Mouse (Mus musculus) hindbrain, embryonic 11.5 days (tissue): ENCODE results near the gene Sema5a. TPM values are rescaled to one million over a fixed set of nuclear protein-coding genes. Genes with fewer than 3 reads are reported as not detected.

Experiments
- ATAC-seq: fragments of 200-750 bp; cut with Nextera tagmentation; 2 replicates; pipeline ENCODE4 v1.8.0; 2017; ENCODE audit warnings: mild to moderate bottlenecking, moderate TSS enrichment, moderate library complexity; ENCODE audit not compliant: low FRiP score
- DNase-seq: peaks from one replicate; pipeline ENCODE4 v3.0.0-alpha.2; 2015; ENCODE audit warnings: low spot score
- H3K27ac ChIP-seq: fragments of 300-500 bp; sonication (generic); 2 replicates; pipeline ENCODE4 v1.5.1; 2014; ENCODE audit warnings: mild to moderate bottlenecking, low read depth, low read length
- H3K27me3 ChIP-seq: fragments of 300-500 bp; sonication (generic); 2 replicates; pipeline ENCODE4 v1.6.1; 2014; ENCODE audit warnings: mild to moderate bottlenecking, low read length, moderate library complexity, mixed read lengths; ENCODE audit not compliant: control insufficient read depth, insufficient read depth
- H3K36me3 ChIP-seq: fragments of 300-500 bp; sonication (generic); 2 replicates; pipeline ENCODE4 v1.6.1; 2014; ENCODE audit warnings: mild to moderate bottlenecking, low read length, moderate library complexity, mixed read lengths; ENCODE audit not compliant: control insufficient read depth, insufficient read depth
- H3K4me1 ChIP-seq: fragments of 300-500 bp; sonication (generic); replicated peaks from 2 replicates; pipeline ENCODE4 v1.6.1; 2014; ENCODE audit warnings: low read length, mixed read lengths; ENCODE audit not compliant: control insufficient read depth, insufficient read depth
- H3K4me2 ChIP-seq: fragments of 300-500 bp; sonication (generic); replicated peaks from 2 replicates; pipeline ENCODE4 v1.6.1; 2014; ENCODE audit warnings: mild to moderate bottlenecking, low read depth, low read length
- H3K4me3 ChIP-seq: fragments of 300-500 bp; sonication (generic); 2 replicates; pipeline ENCODE4 v1.5.1; 2014; ENCODE audit warnings: low read depth, low read length
- H3K9ac ChIP-seq: fragments of 300-500 bp; sonication (generic); 2 replicates; pipeline ENCODE4 v1.6.1; 2014; ENCODE audit warnings: low read depth, low read length
- H3K9me3 ChIP-seq: fragments of 300-500 bp; sonication (generic); 2 replicates; pipeline ENCODE4 v1.6.1; 2016; ENCODE audit warnings: low read length; ENCODE audit not compliant: control insufficient read depth
- WGBS: fragments of 180-500 bp; shearing (Covaris S2); extraction: QIAGEN DNeasy Blood & Tissue Kit; methylation state at CpG from one replicate; pipeline ENCODE4 v1.1.7; 2014; 5-methylcytosine and 5-hydroxymethylcytosine counted together
- polyA plus RNA-seq: library from polyadenylated mRNA; unstranded; fragments of >200 nt; fragmentation: Nextera tagmentation; extraction: Ambion mirVana; gene quantifications from 2 replicates; pipeline ENCODE4 v1.2.1, GENCODE M21; 2014

The Sema5a gene
- polyA plus RNA-seq, 1 experiment from 2014 or later, result 7.5 TPM

- 80% methylated on average over 6 of the region's 6 CpGs for WGBS
- ATAC-seq, result no peak
- no peak overlapping the region for H3K4me2 ChIP-seq
Measured at GRCm38 (mm10) chr15:32306557-32307243, 62.1 kb downstream of the Sema5a start.

DNA sequence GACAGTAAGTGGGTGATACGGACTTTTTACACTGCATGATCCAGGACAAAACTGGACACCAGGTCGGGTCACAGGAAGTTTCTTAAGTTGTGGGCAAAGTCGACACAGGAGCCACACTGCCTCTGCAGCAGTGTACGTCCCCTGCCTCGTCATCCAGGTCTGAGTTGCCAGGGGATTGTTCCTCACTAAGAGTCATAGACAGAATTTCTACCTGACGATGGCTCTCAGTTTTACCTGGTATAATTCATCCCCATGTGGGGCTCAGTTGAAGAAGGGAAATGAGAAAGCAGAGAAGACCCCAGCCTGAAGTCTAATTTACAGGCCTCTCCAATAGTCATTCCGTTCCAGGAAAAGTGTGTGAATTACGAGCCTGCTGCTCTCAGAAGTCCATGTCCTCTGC lies 66.2 kb downstream of the Sema5a start:
- 85% methylated on average over 8 of the region's 8 CpGs for WGBS
- Histone ChIP-seq H3K4me3 (no peak overlapping the region), H3K36me3 (no peaks in the 10 kb centered on the region), H3K9ac (no peak overlapping the region), H3K4me2 (no peak overlapping the region), H3K4me1 (no peaks in the 10 kb centered on the region), H3K27me3 (no peaks in the 10 kb centered on the region), H3K9me3 (no peaks in the 10 kb centered on the region), H3K27ac (no peak overlapping the region)
- DNase-seq, result no peak
- ATAC-seq, result no peak

More at GRCm38 (mm10) chr15:32306557-32307243, 62.1 kb downstream of the Sema5a start:
- Histone ChIP-seq H3K4me1 (no peaks in the 10 kb centered on the region), H3K36me3 (no peaks in the 10 kb centered on the region), H3K27me3 (no peaks in the 10 kb centered on the region), H3K4me3 (no peak overlapping the region), H3K27ac (no peak overlapping the region), H3K9ac (no peak overlapping the region), H3K9me3 (no peaks in the 10 kb centered on the region)
- DNase-seq, result no peak

DNA sequence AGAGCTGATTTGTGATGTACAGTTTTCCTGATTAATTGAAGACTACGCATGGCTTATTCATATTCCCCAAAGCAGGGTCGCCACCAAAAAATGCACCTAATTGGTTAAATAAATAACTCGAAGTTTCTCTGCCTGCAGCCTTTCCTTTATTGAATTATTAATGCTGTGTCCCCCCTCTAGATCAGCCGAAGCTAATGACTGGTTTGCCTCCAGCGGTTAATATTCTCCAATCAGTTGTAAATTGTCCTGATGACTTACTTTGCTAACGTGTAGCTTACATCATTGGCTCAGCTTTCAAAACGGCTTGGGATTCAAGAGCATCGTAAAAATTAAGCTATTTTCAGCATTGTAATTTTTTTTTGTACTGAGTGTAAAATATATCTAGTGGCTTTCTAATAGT lies 66.7 kb downstream of the Sema5a start:
- Histone ChIP-seq H3K9me3 (no peaks in the 10 kb centered on the region), H3K27me3 (no peaks in the 10 kb centered on the region), H3K9ac (no peak overlapping the region), H3K27ac (no peak overlapping the region), H3K4me2 (no peak overlapping the region), H3K36me3 (no peaks in the 10 kb centered on the region), H3K4me3 (no peak overlapping the region), H3K4me1 (no peaks in the 10 kb centered on the region)
- 89% methylated on average over 8 of the region's 8 CpGs for WGBS
- no peak for ATAC-seq
- DNase-seq, result no peak

- ATAC-seq (no peak), DNase-seq (no peak)
- no peak overlapping the region for H3K4me3 ChIP-seq
- H3K27me3 ChIP-seq, result no peaks in the 10 kb centered on the region
- H3K9ac ChIP-seq, result no peak overlapping the region
- H3K36me3 ChIP-seq, result no peaks in the 10 kb centered on the region
- 83% methylated on average over 5 of the region's 5 CpGs for WGBS
- no peaks in the 10 kb centered on the region for H3K9me3 ChIP-seq
- H3K27ac ChIP-seq, result no peak overlapping the region
- H3K4me1 ChIP-seq, result no peaks in the 10 kb centered on the region
- no peak overlapping the region for H3K4me2 ChIP-seq
Measured at GRCm38 (mm10) chr15:32317074-32317473, 72.5 kb downstream of the Sema5a start.

GRCm38 (mm10) chr15:32320739-32321138 lies 76.1 kb downstream of the Sema5a start:
- WGBS, result 85% methylated on average over 3 of the region's 3 CpGs
- Histone ChIP-seq H3K27ac (no peak overlapping the region), H3K4me3 (no peak overlapping the region), H3K9ac (no peak overlapping the region), H3K4me2 (no peak overlapping the region), H3K4me1 (no peaks in the 10 kb centered on the region), H3K9me3 (no peaks in the 10 kb centered on the region), H3K27me3 (no peaks in the 10 kb centered on the region), H3K36me3 (no peaks in the 10 kb centered on the region)
- ATAC-seq (no peak), DNase-seq (no peak)

DNA sequence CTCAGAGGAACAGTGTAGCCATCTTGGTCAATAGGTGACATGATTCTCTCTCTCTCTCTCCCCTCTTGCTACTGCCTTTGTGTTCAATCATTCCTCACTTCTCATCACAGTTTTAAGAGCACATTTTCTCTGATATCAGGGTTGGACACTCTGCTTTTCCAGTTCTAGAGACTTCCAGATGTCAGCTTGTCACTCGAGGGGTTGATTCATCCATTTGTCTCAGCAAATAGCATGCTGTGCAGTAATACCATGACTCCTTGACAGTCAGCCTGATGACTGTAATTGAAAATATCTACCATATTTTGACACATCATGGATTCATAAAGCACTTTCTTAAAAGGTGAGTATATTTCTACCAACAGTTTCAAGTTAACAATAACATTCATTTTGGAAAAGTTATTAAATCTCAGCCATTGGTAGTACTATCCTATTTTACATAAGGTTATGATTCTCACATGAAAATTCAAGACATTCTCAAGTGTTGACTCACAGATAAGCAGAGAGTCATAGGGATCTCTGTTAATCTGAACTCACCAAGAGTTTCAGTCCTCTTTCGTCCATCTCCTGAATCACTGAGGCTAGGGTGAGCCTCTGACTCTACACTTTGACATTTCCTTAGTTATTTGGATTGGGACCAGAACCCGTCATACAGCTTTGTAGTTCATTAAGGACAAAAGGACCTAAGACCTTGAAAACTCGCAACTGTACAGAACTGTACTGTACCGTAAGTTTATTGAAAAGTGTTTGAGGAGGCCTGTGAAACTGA lies 78.0 kb downstream of the Sema5a start:
- ATAC-seq (no peak), DNase-seq (no peak)
- Histone ChIP-seq H3K4me2 (no peak overlapping the region), H3K27ac (no peak overlapping the region), H3K9ac (no peak overlapping the region), H3K4me1 (no peaks in the 10 kb centered on the region), H3K9me3 (no peaks in the 10 kb centered on the region), H3K4me3 (no peak overlapping the region), H3K36me3 (no peaks in the 10 kb centered on the region), H3K27me3 (no peaks in the 10 kb centered on the region)
- 89% methylated on average over 5 of the region's 5 CpGs for WGBS

DNA sequence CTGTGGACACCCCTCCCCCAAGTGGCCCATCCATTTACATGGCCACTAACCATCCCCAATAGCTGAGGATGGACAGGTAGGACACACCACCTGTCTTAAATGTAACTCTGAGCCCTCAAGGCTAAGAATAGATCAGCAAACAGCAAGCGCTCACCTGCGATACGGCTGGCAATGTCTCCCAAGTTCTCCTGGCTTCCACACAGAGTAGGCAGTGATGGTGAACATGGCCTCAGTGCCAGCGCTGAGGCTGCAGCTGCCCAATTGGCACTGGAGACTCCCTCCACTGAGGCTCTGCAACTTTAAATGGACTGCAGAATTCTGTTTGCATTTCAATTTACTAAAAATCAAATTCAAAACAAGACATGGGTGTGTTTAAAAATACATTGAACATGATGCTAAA lies 78.6 kb downstream of the Sema5a start:
- no peak overlapping the region for H3K9ac ChIP-seq
- no peak for ATAC-seq
- no peak overlapping the region for H3K27ac ChIP-seq
- no peaks in the 10 kb centered on the region for H3K4me1 ChIP-seq
- WGBS, result 93% methylated on average over 4 of the region's 4 CpGs
- H3K27me3 ChIP-seq, result no peaks in the 10 kb centered on the region
- no peaks in the 10 kb centered on the region for H3K36me3 ChIP-seq
- DNase-seq, result no peak
- H3K4me2 ChIP-seq, result no peak overlapping the region
- H3K4me3 ChIP-seq, result no peak overlapping the region
- no peaks in the 10 kb centered on the region for H3K9me3 ChIP-seq

- H3K4me2 ChIP-seq, result no peak overlapping the region
- no peaks in the 10 kb centered on the region for H3K4me1 ChIP-seq
- no peak overlapping the region for H3K4me3 ChIP-seq
- no peaks in the 10 kb centered on the region for H3K36me3 ChIP-seq
- H3K27me3 ChIP-seq, result no peaks in the 10 kb centered on the region
- DNase-seq (no peak), ATAC-seq (no peak)
- no peaks in the 10 kb centered on the region for H3K9me3 ChIP-seq
- no peak overlapping the region for H3K9ac ChIP-seq
- no peak overlapping the region for H3K27ac ChIP-seq
- 64% methylated on average over 7 of the region's 7 CpGs for WGBS
Measured at GRCm38 (mm10) chr15:32324105-32324504, 79.5 kb downstream of the Sema5a start.
